Mouse (Mus musculus) embryonic facial prominence, embryonic 14.5 days (tissue): Measurements from ENCODE around the gene Sh3pxd2a. TPM values are rescaled to one million over a fixed set of nuclear protein-coding genes. Genes with fewer than 3 reads are reported as not detected.
A peak's percentile ranks its signal among the peaks of the same experiment; 100 is the strongest.

Experiments
- ATAC-seq: fragments of 200-750 bp; cut with Nextera tagmentation; 2 replicates; pipeline ENCODE4 v1.8.0; 2017; ENCODE audit warnings: low read depth, moderate number of reproducible peaks, moderate TSS enrichment
- DNase-seq: peaks from one replicate; pipeline ENCODE4 v3.0.0-alpha.2; 2015; ENCODE audit warnings: low spot score
- H3K27ac ChIP-seq: fragments of 300-500 bp; sonication (generic); replicated peaks from 2 replicates; pipeline ENCODE4 v1.5.1; 2014; ENCODE audit warnings: low read depth, mild to moderate bottlenecking, low read length, moderate library complexity
- H3K27me3 ChIP-seq: fragments of 300-500 bp; sonication (generic); replicated peaks from 2 replicates; pipeline ENCODE4 v1.6.1; 2014; ENCODE audit warnings: low read length; ENCODE audit not compliant: control insufficient read depth, insufficient read depth
- H3K36me3 ChIP-seq: fragments of 300-500 bp; sonication (generic); 2 replicates; pipeline ENCODE4 v1.6.1; 2014; ENCODE audit warnings: low read length, mixed read lengths; ENCODE audit not compliant: control insufficient read depth, insufficient read depth
- H3K4me1 ChIP-seq: fragments of 300-500 bp; sonication (generic); 2 replicates; pipeline ENCODE4 v1.6.1; 2014; ENCODE audit warnings: antibody characterized with exemption, low read length; ENCODE audit not compliant: control insufficient read depth, insufficient read depth
- H3K4me2 ChIP-seq: fragments of 300-500 bp; sonication (generic); 2 replicates; pipeline ENCODE4 v1.6.1; 2014; ENCODE audit warnings: low read depth, mild to moderate bottlenecking, low read length, moderate library complexity, mixed read lengths
- H3K4me3 ChIP-seq: fragments of 300-500 bp; sonication (generic); 2 replicates; pipeline ENCODE4 v1.5.1; 2014; ENCODE audit warnings: low read depth, mild to moderate bottlenecking, low read length
- H3K9ac ChIP-seq: fragments of 300-500 bp; sonication (generic); 2 replicates; pipeline ENCODE4 v1.6.1; 2014; ENCODE audit warnings: low read depth, mild to moderate bottlenecking, low read length, moderate library complexity, mixed read lengths
- H3K9me3 ChIP-seq: fragments of 300-500 bp; sonication (generic); 2 replicates; pipeline ENCODE4 v1.6.1; 2016; ENCODE audit warnings: low read length; ENCODE audit not compliant: control insufficient read depth
- WGBS: fragments of 180-500 bp; shearing (Covaris S2); extraction: QIAGEN DNeasy Blood & Tissue Kit; methylation state at CpG from one replicate; pipeline ENCODE4 v1.1.7; 2014; 5-methylcytosine and 5-hydroxymethylcytosine counted together
- polyA plus RNA-seq: library from polyadenylated mRNA; unstranded; fragments of >200 nt; fragmentation: Nextera tagmentation; extraction: Ambion mirVana; gene quantifications from 2 replicates; pipeline ENCODE4 v1.2.1, GENCODE M21; 2014

Gene Sh3pxd2a
- polyA plus RNA-seq, 1 experiment from 2014 or later: 20.3 TPM

DNA sequence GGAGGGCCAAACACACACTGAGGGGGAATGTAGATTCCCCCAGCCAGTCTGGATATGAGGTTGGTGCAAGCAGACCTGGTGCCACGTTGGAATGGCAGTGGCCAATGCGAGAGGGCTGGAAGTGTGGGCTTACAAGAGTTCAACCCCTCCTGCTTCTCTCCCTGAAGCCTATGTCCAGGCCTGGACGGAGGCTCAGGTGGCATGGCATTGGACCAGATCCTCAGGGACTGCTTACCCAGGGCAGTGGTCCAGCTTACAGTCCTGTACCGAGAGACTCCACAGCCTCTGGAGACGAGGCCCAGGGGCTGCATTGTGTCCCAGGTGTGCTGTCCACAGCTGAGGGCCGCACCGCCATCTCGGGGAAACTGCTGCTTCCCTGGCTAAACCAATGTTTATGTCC, 218.7 kb downstream of the Sh3pxd2a start:
- ATAC-seq (no peak), DNase-seq (no peak)
- no peak overlapping the region for H3K27ac ChIP-seq
- H3K9ac ChIP-seq: no peak overlapping the region
- no peak overlapping the region for H3K4me3 ChIP-seq
- no peak overlapping the region for H3K4me2 ChIP-seq
- 73% methylated on average over 7 of the region's 8 CpGs for WGBS
- H3K36me3 ChIP-seq: no peaks in the 10 kb centered on the region
- H3K9me3 ChIP-seq: no peaks in the 10 kb centered on the region
- H3K4me1 ChIP-seq: peaks cover 5% of the 10 kb centered on the region; the same call in 1 of the 2 replicates
- no peaks in the 10 kb centered on the region for H3K27me3 ChIP-seq

GRCm38 (mm10) chr19:47242227-47242626, 222.0 kb downstream of the Sh3pxd2a start:
- ATAC-seq (no peak), DNase-seq (no peak)
- WGBS: 88% methylated on average over 4 of the region's 4 CpGs
- H3K36me3 ChIP-seq: no peaks in the 10 kb centered on the region
- H3K9me3 ChIP-seq: no peaks in the 10 kb centered on the region
- H3K27ac ChIP-seq: no peak overlapping the region
- no peak overlapping the region for H3K9ac ChIP-seq
- H3K4me2 ChIP-seq: no peak overlapping the region
- H3K27me3 ChIP-seq: no peaks in the 10 kb centered on the region
- H3K4me3 ChIP-seq: no peak overlapping the region
- H3K4me1 ChIP-seq: no peaks in the 10 kb centered on the region

- no peaks in the 10 kb centered on the region for H3K9me3 ChIP-seq
- DNase-seq (no peak), ATAC-seq (no peak)
- H3K27me3 ChIP-seq: no peaks in the 10 kb centered on the region
- no peak overlapping the region for H3K9ac ChIP-seq
- H3K4me1 ChIP-seq: no peaks in the 10 kb centered on the region
- H3K4me2 ChIP-seq: peak overlapping the region; percentile 44
- 55% methylated on average over 7 of the region's 7 CpGs for WGBS
- no peak overlapping the region for H3K27ac ChIP-seq
- peak overlapping the region; percentile 28; the same call in 1 of the 2 replicates for H3K4me3 ChIP-seq
- no peaks in the 10 kb centered on the region for H3K36me3 ChIP-seq
Observed at GRCm38 (mm10) chr19:47240957-47241356, 223.2 kb downstream of the Sh3pxd2a start.

DNA sequence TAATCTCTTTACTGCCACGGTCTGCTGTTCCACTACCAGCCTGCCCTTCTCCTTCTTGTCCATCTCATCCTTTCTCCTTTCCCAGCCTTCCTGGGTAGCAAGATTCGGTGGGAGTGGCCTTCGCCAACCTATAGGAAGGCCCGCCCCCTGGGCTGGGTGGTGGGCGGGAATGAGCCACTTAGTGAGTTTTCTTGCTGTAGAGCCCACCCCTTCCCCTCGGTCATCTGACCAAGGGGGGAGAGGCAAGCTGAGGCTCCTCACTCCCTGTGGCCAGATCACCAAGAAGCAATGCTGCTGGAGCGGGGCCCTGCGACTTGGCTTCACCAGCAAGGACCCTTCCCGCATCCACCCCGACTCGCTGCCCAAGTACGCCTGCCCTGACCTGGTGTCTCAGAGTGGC, 224.1 kb downstream of the Sh3pxd2a start:
- no peaks in the 10 kb centered on the region for H3K36me3 ChIP-seq

GRCm38 (mm10) chr19:47233087-47233486, 231.1 kb downstream of the Sh3pxd2a start:
- ATAC-seq (no peak), DNase-seq (no peak)
- Histone ChIP-seq H3K4me1 (peaks cover 12% of the 10 kb centered on the region), H3K9ac (no peak overlapping the region), H3K4me3 (no peak overlapping the region), H3K4me2 (no peak overlapping the region), H3K27me3 (no peaks in the 10 kb centered on the region), H3K9me3 (no peaks in the 10 kb centered on the region), H3K36me3 (no peaks in the 10 kb centered on the region), H3K27ac (no peak overlapping the region)
- 86% methylated on average over 3 of the region's 3 CpGs for WGBS

More for the DNA sequence above, 224.1 kb downstream of the Sh3pxd2a start:
- H3K27ac ChIP-seq: no peak overlapping the region
- H3K4me1 ChIP-seq: no peaks in the 10 kb centered on the region
- DNase-seq (peak; percentile 80), ATAC-seq (peak; percentile 61; the same call in 1 of the 2 replicates)
- H3K9me3 ChIP-seq: no peaks in the 10 kb centered on the region
- H3K9ac ChIP-seq: peak overlapping the region; percentile 46; the same call in 1 of the 2 replicates
- peak overlapping the region; percentile 44 for H3K4me2 ChIP-seq
- WGBS: 38% methylated on average over 12 of the region's 12 CpGs
- H3K27me3 ChIP-seq: no peaks in the 10 kb centered on the region
- peak overlapping the region; percentile 28 for H3K4me3 ChIP-seq

- Histone ChIP-seq H3K27me3 (no peaks in the 10 kb centered on the region), H3K4me1 (peaks cover 12% of the 10 kb centered on the region), H3K4me2 (no peak overlapping the region), H3K9me3 (no peaks in the 10 kb centered on the region), H3K9ac (no peak overlapping the region), H3K4me3 (no peak overlapping the region), H3K27ac (no peak overlapping the region), H3K36me3 (no peaks in the 10 kb centered on the region)
- 88% methylated on average over 5 of the region's 5 CpGs for WGBS
- ATAC-seq (no peak), DNase-seq (no peak)
Observed at GRCm38 (mm10) chr19:47232077-47232865, 231.9 kb downstream of the Sh3pxd2a start.

GRCm38 (mm10) chr19:47231389-47231788, 232.8 kb downstream of the Sh3pxd2a start:
- H3K4me2 ChIP-seq: no peak overlapping the region
- H3K27ac ChIP-seq: no peak overlapping the region
- H3K36me3 ChIP-seq: no peaks in the 10 kb centered on the region
- H3K4me3 ChIP-seq: no peak overlapping the region
- no peak overlapping the region for H3K9ac ChIP-seq
- ATAC-seq (no peak), DNase-seq (no peak)
- no peaks in the 10 kb centered on the region for H3K9me3 ChIP-seq
- H3K4me1 ChIP-seq: peaks cover 12% of the 10 kb centered on the region
- no peaks in the 10 kb centered on the region for H3K27me3 ChIP-seq
- 85% methylated on average over 6 of the region's 6 CpGs for WGBS

- 87% methylated on average over 8 of the region's 8 CpGs for WGBS
- Histone ChIP-seq H3K9me3 (no peaks in the 10 kb centered on the region), H3K4me1 (peaks cover 12% of the 10 kb centered on the region)
Observed at GRCm38 (mm10) chr19:47230682-47231081, 233.5 kb downstream of the Sh3pxd2a start.

GRCm38 (mm10) chr19:47230082-47230481, 234.1 kb downstream of the Sh3pxd2a start:
- no peak overlapping the region for H3K27ac ChIP-seq
- no peak overlapping the region for H3K9ac ChIP-seq
- no peaks in the 10 kb centered on the region for H3K9me3 ChIP-seq
- no peak for DNase-seq
- H3K4me1 ChIP-seq: peaks cover 12% of the 10 kb centered on the region
- no peak for ATAC-seq
- H3K27me3 ChIP-seq: no peaks in the 10 kb centered on the region
- H3K4me2 ChIP-seq: no peak overlapping the region
- H3K4me3 ChIP-seq: no peak overlapping the region
- 83% methylated on average over 7 of the region's 7 CpGs for WGBS
- H3K36me3 ChIP-seq: no peaks in the 10 kb centered on the region

More at GRCm38 (mm10) chr19:47230682-47231081, 233.5 kb downstream of the Sh3pxd2a start:
- H3K36me3 ChIP-seq: no peaks in the 10 kb centered on the region
- H3K4me2 ChIP-seq: no peak overlapping the region
- no peak for ATAC-seq
- no peaks in the 10 kb centered on the region for H3K27me3 ChIP-seq
- no peak overlapping the region for H3K27ac ChIP-seq
- no peak overlapping the region for H3K9ac ChIP-seq
- no peak for DNase-seq
- H3K4me3 ChIP-seq: no peak overlapping the region
